Mouse (Mus musculus) bone marrow macrophage, adult 2 months (primary cell): ENCODE data around the gene Fbxl12.

Experiments used
- CTCF ChIP-seq: IDR thresholded peaks from 2 replicates; pipeline ENCODE4 v1.5.1; 2012; ENCODE audit warnings: low read depth, mild to moderate bottlenecking, low read length, moderate library complexity
- POLR2A ChIP-seq: IDR thresholded peaks from 2 replicates; pipeline ENCODE4 v1.6.1; 2012; ENCODE audit warnings: mild to moderate bottlenecking, low read depth, low read length, borderline replicate concordance

- TF ChIP-seq CTCF (no peak), POLR2A (no peak)
Measured at GRCm38 (mm10) chr9:20576591-20576990, 68.0 kb downstream of the Fbxl12 start.
